Mouse (Mus musculus): ENCODE measurements around the gene Nudc. TPM values are rescaled to one million over a fixed set of nuclear protein-coding genes. Genes with fewer than 3 reads are reported as not detected.

Gene Nudc
- polyA plus RNA-seq, 1 experiment: 231 TPM

DNA sequence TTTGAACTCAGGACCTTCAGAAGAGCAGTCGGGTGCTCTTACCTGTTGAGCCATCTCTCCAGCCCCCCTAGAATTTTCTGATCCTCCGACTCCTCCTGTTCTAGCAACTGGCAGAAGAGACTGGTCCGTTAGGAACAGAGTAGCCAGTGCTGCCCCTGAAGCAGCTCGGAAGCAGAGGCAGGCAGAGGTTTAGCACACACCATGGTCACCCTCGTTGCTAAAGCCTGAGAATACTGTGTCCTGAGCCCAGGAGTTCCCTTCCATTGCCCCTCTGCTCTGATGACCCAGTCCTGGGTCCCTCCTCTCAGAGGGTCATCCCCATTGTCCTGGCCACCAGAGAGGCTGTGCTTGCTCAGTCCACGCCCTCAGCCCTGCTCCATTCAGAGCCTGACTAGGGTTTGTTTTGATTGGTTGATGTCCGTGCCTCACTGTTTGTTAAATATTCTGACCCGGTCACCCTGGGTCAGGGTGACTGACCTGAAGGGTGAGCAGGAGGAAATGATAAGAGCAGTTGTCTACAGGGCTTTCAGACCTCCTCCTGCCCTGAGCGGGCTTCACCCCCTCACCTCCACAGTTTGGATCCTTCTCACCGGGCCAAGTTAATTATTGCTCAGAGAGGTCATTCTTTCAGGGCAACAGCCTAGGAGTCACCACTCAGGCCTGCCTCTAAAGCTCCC, 11.4 kb upstream of the Nudc start:
- no peak overlapping the region for H3K4me3 ChIP-seq (replicated peaks; ENCODE audit: insufficient read depth, low read depth, low read length)
- WGBS: 41% methylated on average over 10 of the region's 10 CpGs
- TF ChIP-seq POLR2A (IDR thresholded peaks at IDR 0.05; ENCODE audit: borderline replicate concordance, insufficient read depth, low read length) (no peak), CTCF (IDR thresholded peaks at IDR 0.05; ENCODE audit: borderline replicate concordance, insufficient read depth, low read depth, low read length) (no peak)
- DNase-seq: no peak
- H3K4me1 ChIP-seq (ENCODE audit: control insufficient read depth, insufficient read depth, low read length): peaks cover 3% of the 10 kb centered on the region
- no peaks in the 10 kb centered on the region for H3K27me3 ChIP-seq (ENCODE audit: control insufficient read depth, insufficient read depth, low read length)
- no peak overlapping the region for H3K27ac ChIP-seq (ENCODE audit: insufficient read depth, low read length)

- H3K27ac ChIP-seq (ENCODE audit: insufficient read depth, low read length): peak overlapping the region; percentile 34; the same call in 1 of the 2 replicates
- H3K4me1 ChIP-seq (ENCODE audit: control insufficient read depth, insufficient read depth, low read length): peaks cover 3% of the 10 kb centered on the region
- TF ChIP-seq CTCF (IDR thresholded peaks at IDR 0.05; ENCODE audit: borderline replicate concordance, insufficient read depth, low read depth, low read length) (no peak), POLR2A (IDR thresholded peaks at IDR 0.05; ENCODE audit: borderline replicate concordance, insufficient read depth, low read length) (no peak)
- peak overlapping the region; percentile 15 for H3K4me3 ChIP-seq (replicated peaks; ENCODE audit: insufficient read depth, low read depth, low read length)
- no peaks in the 10 kb centered on the region for H3K27me3 ChIP-seq (ENCODE audit: control insufficient read depth, insufficient read depth, low read length)
- DNase-seq: peak; percentile 36 to 44
- 39% methylated on average over 19 of the region's 19 CpGs for WGBS
Measured at GRCm38 (mm10) chr4:133553448-133554330, 7.9 kb upstream of the Nudc start.

- no peak for DNase-seq
- Histone ChIP-seq H3K4me3 (replicated peaks; ENCODE audit: insufficient read depth, low read depth, low read length) (peak within 1 kb of the TSS; percentile 15), H3K27ac (ENCODE audit: insufficient read depth, low read length) (peak within 1 kb of the TSS; percentile 34; the same call in 1 of the 2 replicates), H3K4me1 (ENCODE audit: control insufficient read depth, insufficient read depth, low read length) (peaks cover 3% of the 10 kb centered on the region), H3K27me3 (ENCODE audit: control insufficient read depth, insufficient read depth, low read length) (no peaks in the 10 kb centered on the region)
- TF ChIP-seq POLR2A (IDR thresholded peaks at IDR 0.05; ENCODE audit: borderline replicate concordance, insufficient read depth, low read length) (no peak), CTCF (IDR thresholded peaks at IDR 0.05; ENCODE audit: borderline replicate concordance, insufficient read depth, low read depth, low read length) (no peak)
- 52% methylated on average over 10 of the region's 10 CpGs for WGBS
Measured at GRCm38 (mm10) chr4:133552768-133553447, 7.1 kb upstream of the Nudc start, which contains the start of gene Nr0b2. Nr0b2 (plus strand) TSS chr4:133553376.

DNA sequence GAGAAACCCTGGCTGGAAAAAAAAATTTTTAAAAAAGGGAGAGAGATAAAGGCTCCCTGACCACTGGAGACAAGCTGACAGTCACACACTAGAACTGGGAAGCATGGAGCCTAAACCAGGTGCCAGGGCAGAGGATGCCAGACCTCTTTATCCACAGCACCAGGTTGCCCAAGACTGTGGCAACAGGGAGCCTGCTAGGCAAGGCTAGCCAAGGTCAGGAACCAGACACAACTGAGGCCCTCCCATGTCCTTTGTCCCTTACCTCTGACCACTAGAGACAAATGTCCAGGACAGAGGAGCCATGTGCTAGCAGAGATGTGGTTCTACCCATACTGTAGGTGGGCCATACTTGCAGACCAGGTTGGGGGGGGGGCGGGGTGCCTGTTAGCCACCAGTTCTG, 6.2 kb upstream of the Nudc start:
- Histone ChIP-seq H3K27me3 (ENCODE audit: control insufficient read depth, insufficient read depth, low read length) (no peaks in the 10 kb centered on the region), H3K27ac (ENCODE audit: insufficient read depth, low read length) (no peak overlapping the region), H3K4me1 (ENCODE audit: control insufficient read depth, insufficient read depth, low read length) (peaks cover 3% of the 10 kb centered on the region), H3K4me3 (replicated peaks; ENCODE audit: insufficient read depth, low read depth, low read length) (no peak overlapping the region)
- no peak for DNase-seq
- TF ChIP-seq POLR2A (IDR thresholded peaks at IDR 0.05; ENCODE audit: borderline replicate concordance, insufficient read depth, low read length) (no peak), CTCF (IDR thresholded peaks at IDR 0.05; ENCODE audit: borderline replicate concordance, insufficient read depth, low read depth, low read length) (no peak)
- 88% methylated on average over 1 of the region's 1 CpGs for WGBS

DNA sequence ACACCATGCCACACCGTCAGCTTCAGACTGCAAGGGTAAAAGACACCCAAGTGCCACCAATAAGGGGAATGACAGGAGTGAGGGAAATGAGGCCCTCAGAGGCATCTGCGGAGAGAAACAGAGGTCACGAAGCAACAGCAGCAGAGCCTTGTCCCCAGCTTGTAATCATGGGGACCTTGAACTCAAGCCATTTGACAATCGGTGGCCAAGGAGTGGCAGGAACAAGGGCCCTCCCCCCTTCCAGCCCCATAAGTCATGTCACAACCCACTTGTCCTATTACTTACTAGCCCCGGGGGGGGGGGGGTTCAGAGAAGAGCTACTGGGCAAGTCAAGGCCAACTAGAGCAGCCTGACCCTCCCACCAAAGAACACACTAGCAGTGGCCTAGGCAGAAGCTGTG, 9.1 kb downstream of the Nudc start:
- H3K4me3 ChIP-seq (replicated peaks; ENCODE audit: insufficient read depth, low read depth, low read length): no peak overlapping the region
- no peaks in the 10 kb centered on the region for H3K27me3 ChIP-seq (ENCODE audit: control insufficient read depth, insufficient read depth, low read length)
- no peak for DNase-seq
- WGBS: 93% methylated on average over 5 of the region's 5 CpGs
- no peaks in the 10 kb centered on the region; the same call in 1 of the 2 replicates for H3K4me1 ChIP-seq (ENCODE audit: control insufficient read depth, insufficient read depth, low read length)
- TF ChIP-seq POLR2A (IDR thresholded peaks at IDR 0.05; ENCODE audit: borderline replicate concordance, insufficient read depth, low read length) (no peak), CTCF (IDR thresholded peaks at IDR 0.05; ENCODE audit: borderline replicate concordance, insufficient read depth, low read depth, low read length) (no peak)
- H3K27ac ChIP-seq (ENCODE audit: insufficient read depth, low read length): no peak overlapping the region

- TF ChIP-seq POLR2A (IDR thresholded peaks at IDR 0.05; ENCODE audit: borderline replicate concordance, insufficient read depth, low read length): no peak
- TF ChIP-seq CTCF (IDR thresholded peaks at IDR 0.05; ENCODE audit: borderline replicate concordance, insufficient read depth, low read depth, low read length): no peak
- DNase-seq: no peak
- 87% methylated on average over 3 of the region's 3 CpGs for WGBS
- H3K27me3 ChIP-seq (ENCODE audit: control insufficient read depth, insufficient read depth, low read length): no peaks in the 10 kb centered on the region
- H3K4me3 ChIP-seq (replicated peaks; ENCODE audit: insufficient read depth, low read depth, low read length): no peak overlapping the region
- no peaks in the 10 kb centered on the region for H3K4me1 ChIP-seq (ENCODE audit: control insufficient read depth, insufficient read depth, low read length)
- no peak overlapping the region for H3K27ac ChIP-seq (ENCODE audit: insufficient read depth, low read length)
Measured at GRCm38 (mm10) chr4:133536081-133536480, 9.7 kb downstream of the Nudc start.

GRCm38 (mm10) chr4:133532777-133533176, 13.0 kb downstream of the Nudc start:
- Histone ChIP-seq H3K4me3 (replicated peaks; ENCODE audit: insufficient read depth, low read depth, low read length) (no peak overlapping the region), H3K27ac (ENCODE audit: insufficient read depth, low read length) (no peak overlapping the region), H3K27me3 (ENCODE audit: control insufficient read depth, insufficient read depth, low read length) (no peaks in the 10 kb centered on the region), H3K4me1 (ENCODE audit: control insufficient read depth, insufficient read depth, low read length) (no peaks in the 10 kb centered on the region)
- no peak for TF ChIP-seq POLR2A (IDR thresholded peaks at IDR 0.05; ENCODE audit: borderline replicate concordance, insufficient read depth, low read length)
- no peak for TF ChIP-seq CTCF (IDR thresholded peaks at IDR 0.05; ENCODE audit: borderline replicate concordance, insufficient read depth, low read depth, low read length)
- 79% methylated on average over 3 of the region's 3 CpGs for WGBS
- no peak for DNase-seq
